Mouse (Mus musculus) forebrain, embryonic 15.5 days (tissue): ENCODE measurements around the gene Arpc2. TPM values are rescaled to one million over a fixed set of nuclear protein-coding genes. Genes with fewer than 3 reads are reported as not detected.

Experiments
- ATAC-seq: fragments of 200-750 bp; cut with Nextera tagmentation; replicated peaks from 2 replicates; pipeline ENCODE4 v1.8.0; 2017; ENCODE audit warnings: mild to moderate bottlenecking, moderate TSS enrichment, moderate library complexity
- H3K27ac ChIP-seq: fragments of 300-500 bp; sonication (generic); replicated peaks from 2 replicates; pipeline ENCODE4 v1.5.1; 2015; ENCODE audit warnings: mild to moderate bottlenecking, inconsistent platforms
- H3K27me3 ChIP-seq: fragments of 300-500 bp; sonication (generic); 2 replicates; pipeline ENCODE4 v1.6.1; 2015; ENCODE audit warnings: inconsistent platforms
- H3K36me3 ChIP-seq: fragments of 300-500 bp; sonication (generic); 2 replicates; pipeline ENCODE4 v1.6.1; 2015; ENCODE audit warnings: mild to moderate bottlenecking, inconsistent platforms
- H3K4me1 ChIP-seq: fragments of 300-500 bp; sonication (generic); 2 replicates; pipeline ENCODE4 v1.6.1; 2015; ENCODE audit warnings: inconsistent platforms
- H3K4me2 ChIP-seq: fragments of 300-500 bp; sonication (generic); replicated peaks from 2 replicates; pipeline ENCODE4 v1.6.1; 2015; ENCODE audit warnings: mild to moderate bottlenecking, inconsistent platforms
- H3K4me3 ChIP-seq: fragments of 300-500 bp; sonication (generic); 2 replicates; pipeline ENCODE4 v1.5.1; 2015; ENCODE audit warnings: mild to moderate bottlenecking, inconsistent platforms
- H3K9ac ChIP-seq: fragments of 300-500 bp; sonication (generic); replicated peaks from 2 replicates; pipeline ENCODE4 v1.6.1; 2015; ENCODE audit warnings: mild to moderate bottlenecking, inconsistent platforms
- H3K9me3 ChIP-seq: fragments of 300-500 bp; sonication (generic); 2 replicates; pipeline ENCODE4 v1.6.1; 2016; ENCODE audit warnings: inconsistent platforms
- WGBS: fragments of 180-500 bp; shearing (Covaris S2); methylation state at CpG from one replicate; pipeline ENCODE4 v1.1.7; 2015; ENCODE audit warnings: mixed read lengths; 5-methylcytosine and 5-hydroxymethylcytosine counted together
- polyA plus RNA-seq: library from polyadenylated mRNA; unstranded; fragments of >200 nt; fragmentation: Nextera tagmentation; extraction: Ambion mirVana; gene quantifications from 2 replicates; pipeline ENCODE4 v1.2.1, GENCODE M21; 2015

The Arpc2 gene
- polyA plus RNA-seq, 1 experiment from 2014 or later = 418 TPM

GRCm38 (mm10) chr1:74297269-74297668 is 61.4 kb downstream of the Arpc2 start:
- ATAC-seq = no peak
- WGBS = 83% methylated on average over 3 of the region's 3 CpGs

GRCm38 (mm10) chr1:74298157-74298750 is 62.4 kb downstream of the Arpc2 start:
- Histone ChIP-seq H3K4me2 (no peak overlapping the region), H3K4me3 (no peak overlapping the region), H3K9ac (no peak overlapping the region), H3K4me1 (peaks cover 16% of the 10 kb centered on the region), H3K9me3 (no peaks in the 10 kb centered on the region), H3K36me3 (no peaks in the 10 kb centered on the region), H3K27ac (no peak overlapping the region), H3K27me3 (no peaks in the 10 kb centered on the region)
- WGBS = 90% methylated on average over 5 of the region's 5 CpGs
- ATAC-seq = no peak

More at GRCm38 (mm10) chr1:74297269-74297668, 61.4 kb downstream of the Arpc2 start:
- Histone ChIP-seq H3K4me1 (peaks cover 16% of the 10 kb centered on the region), H3K9me3 (no peaks in the 10 kb centered on the region), H3K9ac (no peak overlapping the region), H3K27me3 (no peaks in the 10 kb centered on the region), H3K4me2 (no peak overlapping the region), H3K27ac (no peak overlapping the region), H3K36me3 (no peaks in the 10 kb centered on the region), H3K4me3 (no peak overlapping the region)

GRCm38 (mm10) chr1:74298996-74299395 is 63.1 kb downstream of the Arpc2 start:
- H3K9ac ChIP-seq = no peak overlapping the region
- peaks cover 3% of the 10 kb centered on the region; the same call in 1 of the 2 replicates for H3K27me3 ChIP-seq
- H3K4me2 ChIP-seq = no peak overlapping the region
- peaks cover 23% of the 10 kb centered on the region for H3K4me1 ChIP-seq
- H3K4me3 ChIP-seq = no peak overlapping the region
- 70% methylated on average over 5 of the region's 5 CpGs for WGBS
- H3K9me3 ChIP-seq = no peaks in the 10 kb centered on the region
- H3K27ac ChIP-seq = no peak overlapping the region
- no peak for ATAC-seq
- H3K36me3 ChIP-seq = no peaks in the 10 kb centered on the region

GRCm38 (mm10) chr1:74300347-74301110 is 64.6 kb downstream of the Arpc2 start:
- 82% methylated on average over 6 of the region's 6 CpGs for WGBS
- ATAC-seq = no peak
- Histone ChIP-seq H3K27ac (no peak overlapping the region), H3K4me3 (no peak overlapping the region), H3K9ac (no peak overlapping the region), H3K4me1 (peaks cover 24% of the 10 kb centered on the region), H3K27me3 (peaks cover 4% of the 10 kb centered on the region; the same call in 1 of the 2 replicates), H3K36me3 (no peaks in the 10 kb centered on the region), H3K9me3 (no peaks in the 10 kb centered on the region), H3K4me2 (no peak overlapping the region)

- no peak for ATAC-seq
- H3K9ac ChIP-seq = no peak overlapping the region
- 93% methylated on average over 7 of the region's 7 CpGs for WGBS
- no peaks in the 10 kb centered on the region for H3K9me3 ChIP-seq
- H3K36me3 ChIP-seq = no peaks in the 10 kb centered on the region
- no peak overlapping the region for H3K4me3 ChIP-seq
- H3K27me3 ChIP-seq = peaks cover 4% of the 10 kb centered on the region; the same call in 1 of the 2 replicates
- H3K4me1 ChIP-seq = peaks cover 13% of the 10 kb centered on the region
- no peak overlapping the region for H3K27ac ChIP-seq
- H3K4me2 ChIP-seq = no peak overlapping the region
These were observed 66.3 kb downstream of the Arpc2 start for GRCm38 (mm10) chr1:74302229-74302628.

GRCm38 (mm10) chr1:74302835-74303234 is 67.0 kb downstream of the Arpc2 start:
- Histone ChIP-seq H3K4me2 (no peak overlapping the region), H3K36me3 (no peaks in the 10 kb centered on the region), H3K27ac (no peak overlapping the region), H3K9me3 (no peaks in the 10 kb centered on the region), H3K9ac (no peak overlapping the region), H3K4me1 (peaks cover 13% of the 10 kb centered on the region), H3K4me3 (no peak overlapping the region), H3K27me3 (peaks cover 4% of the 10 kb centered on the region; the same call in 1 of the 2 replicates)
- ATAC-seq = no peak
- WGBS = 83% methylated on average over 2 of the region's 2 CpGs

GRCm38 (mm10) chr1:74303509-74304338 is 67.8 kb downstream of the Arpc2 start:
- no peaks in the 10 kb centered on the region for H3K9me3 ChIP-seq
- no peak overlapping the region for H3K27ac ChIP-seq

GRCm38 (mm10) chr1:74304339-74304790 is 68.5 kb downstream of the Arpc2 start:
- peak overlapping the region; percentile 45 for H3K4me3 ChIP-seq
- 11% methylated on average over 12 of the region's 12 CpGs for WGBS
- H3K9ac ChIP-seq = peak overlapping the region; percentile 50; the same call in 1 of the 2 replicates
- ATAC-seq = no peak
- no peaks in the 10 kb centered on the region for H3K9me3 ChIP-seq
- H3K27ac ChIP-seq = no peak overlapping the region
- H3K4me2 ChIP-seq = peak overlapping the region; percentile 81
- peaks cover 13% of the 10 kb centered on the region for H3K4me1 ChIP-seq
- H3K27me3 ChIP-seq = peaks cover 4% of the 10 kb centered on the region; the same call in 1 of the 2 replicates
- H3K36me3 ChIP-seq = no peaks in the 10 kb centered on the region

More at GRCm38 (mm10) chr1:74303509-74304338, 67.8 kb downstream of the Arpc2 start:
- Histone ChIP-seq H3K4me1 (peaks cover 13% of the 10 kb centered on the region), H3K36me3 (no peaks in the 10 kb centered on the region), H3K9ac (peak overlapping the region; percentile 50), H3K27me3 (peaks cover 4% of the 10 kb centered on the region; the same call in 1 of the 2 replicates), H3K4me2 (peak overlapping the region; percentile 81), H3K4me3 (peak overlapping the region; percentile 45)
- ATAC-seq = peak; percentile 72; the same call in 1 of the 2 replicates
- WGBS = 1% methylated on average over 56 of the region's 56 CpGs

- WGBS = 70% methylated on average over 4 of the region's 4 CpGs
- no peak overlapping the region for H3K9ac ChIP-seq
- H3K4me3 ChIP-seq = no peak overlapping the region
- no peaks in the 10 kb centered on the region for H3K36me3 ChIP-seq
- H3K4me1 ChIP-seq = peaks cover 13% of the 10 kb centered on the region
- ATAC-seq = no peak
- H3K27ac ChIP-seq = no peak overlapping the region
- H3K9me3 ChIP-seq = no peaks in the 10 kb centered on the region
- H3K4me2 ChIP-seq = no peak overlapping the region
- H3K27me3 ChIP-seq = peaks cover 4% of the 10 kb centered on the region; the same call in 1 of the 2 replicates
These were observed 69.1 kb downstream of the Arpc2 start for GRCm38 (mm10) chr1:74304946-74305345.

GRCm38 (mm10) chr1:74305522-74305921 is 69.6 kb downstream of the Arpc2 start, which contains the start of gene Tmbim1:
TSS of gene Tmbim1 (minus strand) at chr1:74305622.
- Histone ChIP-seq H3K4me1 (peaks cover 13% of the 10 kb centered on the region), H3K9me3 (no peaks in the 10 kb centered on the region), H3K27me3 (peaks cover 4% of the 10 kb centered on the region; the same call in 1 of the 2 replicates), H3K4me3 (no peak within 1 kb of the TSS), H3K4me2 (peak within 1 kb of the TSS; percentile 81; the same call in 1 of the 2 replicates), H3K36me3 (no peaks in the 10 kb centered on the region), H3K27ac (no peak within 1 kb of the TSS), H3K9ac (no peak within 1 kb of the TSS)
- WGBS = 85% methylated on average over 2 of the region's 2 CpGs
- ATAC-seq = no peak

- no peak overlapping the region for H3K27ac ChIP-seq
- 89% methylated on average over 1 of the region's 1 CpGs for WGBS
- no peak overlapping the region for H3K4me2 ChIP-seq
- no peaks in the 10 kb centered on the region for H3K9me3 ChIP-seq
- H3K27me3 ChIP-seq = peaks cover 4% of the 10 kb centered on the region; the same call in 1 of the 2 replicates
- H3K4me1 ChIP-seq = peaks cover 13% of the 10 kb centered on the region
- no peak overlapping the region for H3K4me3 ChIP-seq
- H3K9ac ChIP-seq = no peak overlapping the region
- H3K36me3 ChIP-seq = no peaks in the 10 kb centered on the region
- no peak for ATAC-seq
These were observed 71.3 kb downstream of the Arpc2 start for GRCm38 (mm10) chr1:74307146-74307545.
